In the genomic region with DNA sequence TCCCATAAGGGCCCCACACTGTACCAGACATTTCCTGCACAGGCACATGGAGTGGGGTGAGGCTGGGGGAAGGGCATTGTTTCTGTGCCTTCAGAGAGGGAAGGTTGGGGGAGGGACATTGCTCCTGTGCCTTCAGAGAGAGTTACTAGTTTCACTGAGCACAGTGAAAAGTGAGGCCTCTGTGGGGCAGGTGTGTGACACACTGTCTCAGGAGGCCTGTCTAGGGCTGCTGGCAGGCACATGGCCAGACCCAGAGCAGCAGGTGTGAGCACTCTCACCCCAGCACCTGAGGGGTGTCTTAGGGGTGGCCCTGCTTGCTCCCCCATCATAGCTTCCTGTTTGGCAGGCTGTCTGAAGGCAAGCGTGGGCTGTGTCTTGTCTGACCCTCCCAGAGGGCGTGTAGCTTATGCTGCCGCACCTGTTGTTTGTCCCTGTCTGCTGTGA, we compare ENCODE assay signal across 10 mouse cellular contexts. TPM values are rescaled to one million over a fixed set of nuclear protein-coding genes. Genes with fewer than 3 reads are reported as not detected.
DNase-seq lines count a peak whose midpoint lies in the region; ATAC-seq and TF ChIP-seq lines count a peak whose summit lies in the region.
"Had no signal": no experiment of that assay in that cellular context is flagged by ENCODE, and none has a peak within 500 bp of the region (broad histone marks: within the 10 kb centered on the region; RNA-seq: fewer than 3 reads in every experiment).

No protein-coding gene starts in this region.

- peak; percentile 12 for DNase-seq in kidney, postnatal 10 days
- no peak for DNase-seq in kidney, adult 8-10 months
- DNase-seq in heart, postnatal 0 days (ENCODE audit: low spot score): no peak
- peak; percentile 48 for DNase-seq in lung, postnatal 0 days (ENCODE audit: low spot score)
- peak; percentile 83 for DNase-seq in thymus, adult 2 months
- no peak for DNase-seq in layer of hippocampus, adult 2 months (ENCODE audit: low spot score in 2 of 2)
- no peak for DNase-seq in right cerebral cortex, postnatal 25 days
- DNase-seq: cerebellum, postnatal 14 days; kidney, adult 9 months had no signal

- no peak for TF ChIP-seq CTCF in heart, postnatal 0 days (IDR thresholded peaks at IDR 0.05; ENCODE audit: low read depth)
- TF ChIP-seq CTCF in lung, postnatal 0 days (IDR thresholded peaks at IDR 0.05): no peak
- TF ChIP-seq CTCF in thymus, adult 2 months (IDR thresholded peaks at IDR 0.05; ENCODE audit: borderline replicate concordance, control insufficient read depth, extremely low read depth, insufficient read depth, low read length, poor library complexity): no peak
- no peak for TF ChIP-seq CTCF in layer of hippocampus, adult 2 months (conservative IDR thresholded peaks at IDR 0.05)

- H3K4me1 ChIP-seq in heart, postnatal 0 days (ENCODE audit: control insufficient read depth, insufficient read depth): peaks cover 71% of the 10 kb centered on the region
- H3K4me1 ChIP-seq in lung, postnatal 0 days (ENCODE audit: insufficient read depth, low read depth, low read length): peaks cover 19% of the 10 kb centered on the region
- H3K4me1 ChIP-seq in thymus, adult 2 months (replicated peaks; ENCODE audit: control insufficient read depth, insufficient read depth, low read length): peaks cover 85% of the 10 kb centered on the region

- H3K9me3 ChIP-seq in heart, postnatal 0 days (replicated peaks; ENCODE audit: control insufficient read depth, low read length): no peaks in the 10 kb centered on the region
- no peaks in the 10 kb centered on the region for H3K9me3 ChIP-seq in lung, postnatal 0 days (ENCODE audit: low read length)

- peak overlapping the region; percentile 18; the same call in 1 of the 2 replicates for H3K27ac ChIP-seq in heart, postnatal 0 days (ENCODE audit: low read depth)
- no peak overlapping the region for H3K27ac ChIP-seq in lung, postnatal 0 days (ENCODE audit: low read length)
- peak overlapping the region; percentile 72 for H3K27ac ChIP-seq in thymus, adult 2 months (ENCODE audit: control insufficient read depth, insufficient read depth, low read length)
- H3K27ac ChIP-seq in layer of hippocampus, adult 2 months: no peak overlapping the region

- peak overlapping the region; percentile 36; the same call in 1 of the 2 replicates for H3K9ac ChIP-seq in heart, postnatal 0 days (replicated peaks; ENCODE audit: low read depth, low read length)
- no peak overlapping the region for H3K9ac ChIP-seq in lung, postnatal 0 days (replicated peaks; ENCODE audit: low read depth)

- peak overlapping the region; percentile 94 for H3K4me2 ChIP-seq in heart, postnatal 0 days (ENCODE audit: low read depth, low read length)
- H3K4me2 ChIP-seq in lung, postnatal 0 days (replicated peaks; ENCODE audit: low read depth, low read length): no peak overlapping the region

- peak overlapping the region; percentile 87; the same call in 1 of the 2 replicates for H3K4me3 ChIP-seq in heart, postnatal 0 days (ENCODE audit: low read depth, low read length)
- H3K4me3 ChIP-seq in lung, postnatal 0 days (ENCODE audit: low read depth, low read length): no peak overlapping the region
- H3K4me3 ChIP-seq in thymus, adult 2 months (ENCODE audit: control insufficient read depth, insufficient read depth, low read length): peak overlapping the region; percentile 30
- H3K4me3 ChIP-seq in layer of hippocampus, adult 2 months: no peak overlapping the region

- no peak for ATAC-seq in heart, postnatal 0 days (ENCODE audit: insufficient read depth, low read depth)
- ATAC-seq in lung, postnatal 0 days: no peak
- no peak for ATAC-seq in frontal cortex, adult (ENCODE audit: low TSS enrichment)

- no peaks in the 10 kb centered on the region for H3K27me3 ChIP-seq in heart, postnatal 0 days (ENCODE audit: control insufficient read depth, insufficient read depth, low read length)
- H3K27me3 ChIP-seq in lung, postnatal 0 days (replicated peaks; ENCODE audit: insufficient read depth, low read length): no peaks in the 10 kb centered on the region
- no peaks in the 10 kb centered on the region for H3K27me3 ChIP-seq in thymus, adult 2 months (ENCODE audit: control insufficient read depth, insufficient read depth, low read length)

- TF ChIP-seq POLR2A in thymus, adult 2 months (IDR thresholded peaks at IDR 0.05; ENCODE audit: control insufficient read depth, extremely low read depth, insufficient read depth, low read length, poor library complexity): no peak

- WGBS in heart, postnatal 0 days: 35% methylated on average over 3 of the region's 3 CpGs
- 50% methylated on average over 3 of the region's 3 CpGs for WGBS in lung, postnatal 0 days
- WGBS in thymus, adult 2 months: 0% methylated on average over 3 of the region's 3 CpGs

- TF ChIP-seq EP300 in heart, postnatal 0 days (IDR thresholded peaks at IDR 0.05; ENCODE audit: low read depth): no peak
- TF ChIP-seq EP300 in lung, postnatal 0 days (IDR thresholded peaks at IDR 0.05): no peak

- peaks cover 59% of the 10 kb centered on the region for H3K36me3 ChIP-seq in heart, postnatal 0 days (replicated peaks; ENCODE audit: control insufficient read depth, insufficient read depth, low read length)
- H3K36me3 ChIP-seq in lung, postnatal 0 days (ENCODE audit: insufficient read depth, low read length): no peaks in the 10 kb centered on the region
- peaks cover 65% of the 10 kb centered on the region for H3K36me3 ChIP-seq in thymus, adult 2 months (ENCODE audit: control insufficient read depth, insufficient read depth, low read length)

RNA-seq across cellular contexts. Expression of a gene that starts 6.4 kb away (rescaled TPM):
- 85.0 and 119 TPM in 2 replicates for total RNA-seq in heart, postnatal 0 days (2014; rRNA removed; ENCODE audit: low replicate concordance)
- 122 and 135 TPM in 2 replicates for polyA plus RNA-seq in heart, postnatal 0 days (2015; fragmentation: Nextera tagmentation; extraction: Ambion mirVana)
- 12.8 and 15.2 TPM in 2 replicates for polyA plus RNA-seq in lung, postnatal 0 days (2015; fragmentation: Nextera tagmentation; extraction: Ambion mirVana)
- 1,267 and 1,290 TPM in 2 replicates for polyA plus RNA-seq in thymus, adult 2 months (2012; rRNA removed)
- 1 to 10 TPM; 3.0 to 4.5 TPM for total RNA-seq in layer of hippocampus, adult 2 months (2021)

RNA-seq across cellular contexts. Expression of a gene that starts 26.8 kb away (rescaled TPM):
- total RNA-seq in heart, postnatal 0 days (2014; rRNA removed; ENCODE audit: low replicate concordance): 80.2 and 83.4 TPM in 2 replicates
- polyA plus RNA-seq in heart, postnatal 0 days (2015; fragmentation: Nextera tagmentation; extraction: Ambion mirVana): 70.5 and 76.7 TPM in 2 replicates
- polyA plus RNA-seq in lung, postnatal 0 days (2015; fragmentation: Nextera tagmentation; extraction: Ambion mirVana): 64.3 and 68.6 TPM in 2 replicates
- 111 and 122 TPM in 2 replicates for polyA plus RNA-seq in thymus, adult 2 months (2012; rRNA removed)
- total RNA-seq in layer of hippocampus, adult 2 months (2021): 10 to 100 TPM; 76.7 to 90.6 TPM

RNA-seq across cellular contexts. Expression of a gene that starts 49.2 kb away (rescaled TPM):
- 19.1 TPM in 1 of 2 replicates, not detected in the other for total RNA-seq in heart, postnatal 0 days (2014; rRNA removed; ENCODE audit: low replicate concordance)
- 0.18 TPM in 1 of 2 replicates, not detected in the other for polyA plus RNA-seq in heart, postnatal 0 days (2015; fragmentation: Nextera tagmentation; extraction: Ambion mirVana)
- polyA plus RNA-seq in lung, postnatal 0 days (2015; fragmentation: Nextera tagmentation; extraction: Ambion mirVana): not detected in 2 replicates
- polyA plus RNA-seq in thymus, adult 2 months (2012; rRNA removed): 101 and 126 TPM in 2 replicates
- under 1 TPM in 1 of 2 experiments, not detected in 1; 0.29 TPM for total RNA-seq in layer of hippocampus, adult 2 months (2021)

Comparison
In these comparisons a context has a peak if more than half of its experiments do, and no peak if none do; other contexts are left out.
1. DNase-seq: peak in kidney, postnatal 10 days (single experiment), lung, postnatal 0 days (single experiment) and thymus, adult 2 months (single experiment); none in kidney, adult 8-10 months (0 of 2), heart, postnatal 0 days (single experiment), layer of hippocampus, adult 2 months (0 of 2) and right cerebral cortex, postnatal 25 days (single experiment).
2. H3K27ac ChIP-seq: peak in heart, postnatal 0 days (single experiment) and thymus, adult 2 months (single experiment); none in lung, postnatal 0 days (single experiment) and layer of hippocampus, adult 2 months (single experiment).
3. H3K4me3 ChIP-seq: peak in heart, postnatal 0 days (single experiment) and thymus, adult 2 months (single experiment); none in lung, postnatal 0 days (single experiment) and layer of hippocampus, adult 2 months (single experiment).
4. RNA of a gene that starts 49.2 kb away (polyA plus RNA-seq): 101 to 126 TPM in thymus, adult 2 months; 0.18 TPM in heart, postnatal 0 days and not detected in lung, postnatal 0 days; every median in the first group is over 10 times any median in the second.